Mouse (Mus musculus) ES-E14 (cell line): ENCODE data around the gene Actr5.

Experiments
- CHD2 ChIP-seq: IDR thresholded peaks from 2 replicates; pipeline ENCODE4 v1.6.1; 2014; ENCODE audit warnings: mild to moderate bottlenecking, low read depth, low read length, inconsistent platforms
- HCFC1 ChIP-seq: IDR thresholded peaks from 2 replicates; pipeline ENCODE4 v1.6.1; 2012; ENCODE audit warnings: low read length, inconsistent platforms, borderline replicate concordance; ENCODE audit not compliant: insufficient read depth
- MAFK ChIP-seq: IDR thresholded peaks from 2 replicates; pipeline ENCODE4 v1.6.1; 2014; ENCODE audit warnings: mild to moderate bottlenecking, low read depth, low read length, inconsistent platforms; ENCODE audit not compliant: insufficient read depth
- ZC3H11A ChIP-seq: IDR thresholded peaks from 2 replicates; pipeline ENCODE4 v1.6.1; 2012; ENCODE audit warnings: low read depth, mild to moderate bottlenecking, inconsistent platforms, low read length, borderline replicate concordance
- ZNF384 ChIP-seq: IDR thresholded peaks from 2 replicates; pipeline ENCODE4 v1.6.1; 2012; ENCODE audit warnings: low read depth, low read length, inconsistent platforms

- TF ChIP-seq HCFC1: no peak
- TF ChIP-seq ZC3H11A: no peak
- no peak for TF ChIP-seq ZNF384
- no peak for TF ChIP-seq CHD2
- TF ChIP-seq MAFK: no peak
These were observed 1.0 kb downstream of the Actr5 start for GRCm38 (mm10) chr2:158625697-158626096.
